Mouse (Mus musculus): Measurements from ENCODE around the gene Card6.

DNA sequence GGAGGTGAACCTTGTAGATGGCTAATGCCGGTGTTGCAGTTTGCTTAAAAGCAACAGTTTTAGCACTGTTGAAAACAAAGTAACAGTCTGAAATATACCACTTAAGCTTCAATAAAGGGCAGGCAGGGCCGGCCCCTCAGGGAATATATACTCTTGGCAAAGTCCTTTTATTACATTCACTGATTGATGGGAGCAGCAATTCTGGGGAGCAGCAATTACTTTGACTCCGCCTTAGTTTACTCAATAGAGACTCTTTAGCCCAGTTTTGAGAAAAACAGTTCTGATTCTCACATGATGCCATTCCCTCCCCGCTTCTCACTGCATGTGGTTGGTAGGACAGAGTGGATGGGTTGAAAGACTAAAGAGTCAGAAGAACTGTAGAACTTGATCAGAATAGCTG, 40.8 kb upstream of the Card6 start:
- TF ChIP-seq MAFK (IDR thresholded peaks at IDR 0.05; ENCODE audit: borderline replicate concordance, low read depth, low read length) (no peak), EP300 (IDR thresholded peaks at IDR 0.05; ENCODE audit: low read depth in 1 of 2, low read length in 2 of 2) (no peak), POLR2A (IDR thresholded peaks at IDR 0.05; ENCODE audit: control insufficient read depth in 1 of 2, insufficient read depth in 1 of 2, low read depth in 1 of 2, low read length in 2 of 2, poor library complexity in 1 of 2) (no peak), CTCF (IDR thresholded peaks at IDR 0.05 in 2 of 3, conservative IDR thresholded peaks at IDR 0.05 in 1 of 3; ENCODE audit: control insufficient read depth in 1 of 3, insufficient read depth in 1 of 3, low read depth in 2 of 3, low read length in 3 of 3, poor library complexity in 1 of 3, severe bottlenecking in 1 of 3) (no peak), RCOR1 (IDR thresholded peaks at IDR 0.05; ENCODE audit: low read depth, low read length) (no peak), CHD2 (IDR thresholded peaks at IDR 0.05; ENCODE audit: low read length) (no peak), USF2 (IDR thresholded peaks at IDR 0.05; ENCODE audit: borderline replicate concordance in 1 of 2, insufficient read depth in 1 of 2, low read depth in 1 of 2, low read length in 2 of 2) (no peak), ZNF384 (IDR thresholded peaks at IDR 0.05; ENCODE audit: low read depth, low read length) (no peak), UBTF (IDR thresholded peaks at IDR 0.05; ENCODE audit: borderline replicate concordance, insufficient read depth, low read depth, low read length) (no peak)

Measured in MEL (cell line).